Mouse (Mus musculus): ENCODE results near the gene Gtf2h5. TPM values are rescaled to one million over a fixed set of nuclear protein-coding genes. Genes with fewer than 3 reads are reported as not detected.

Gtf2h5 gene
- polyA plus RNA-seq, 1 experiment from 2014 or later, result 225 TPM

GRCm38 (mm10) chr17:6117148-6117725 is 37.7 kb downstream of the Gtf2h5 start:
- no peak overlapping the region for H3K4me3 ChIP-seq
- 90% methylated on average over 4 of the region's 4 CpGs for WGBS
- H3K36me3 ChIP-seq (ENCODE audit: poor library complexity, severe bottlenecking), result peaks cover 19% of the 10 kb centered on the region
- no peak for ATAC-seq
- no peaks in the 10 kb centered on the region for H3K4me1 ChIP-seq
- H3K4me2 ChIP-seq, result no peak overlapping the region
- H3K9me3 ChIP-seq (replicated peaks), result no peaks in the 10 kb centered on the region
- H3K27ac ChIP-seq, result no peak overlapping the region
- no peaks in the 10 kb centered on the region for H3K27me3 ChIP-seq
- no peak overlapping the region for H3K9ac ChIP-seq

GRCm38 (mm10) chr17:6117917-6118316 is 38.3 kb downstream of the Gtf2h5 start:
- no peak for ATAC-seq
- Histone ChIP-seq H3K9ac (no peak overlapping the region), H3K4me3 (no peak overlapping the region), H3K27ac (0 out of 2 replicates have a peak overlapping the region, but pooled peaks have one; percentile 4), H3K27me3 (no peaks in the 10 kb centered on the region), H3K36me3 (ENCODE audit: poor library complexity, severe bottlenecking) (peaks cover 25% of the 10 kb centered on the region), H3K4me1 (no peaks in the 10 kb centered on the region), H3K9me3 (replicated peaks) (no peaks in the 10 kb centered on the region), H3K4me2 (no peak overlapping the region)
- 95% methylated on average over 3 of the region's 3 CpGs for WGBS

- H3K27ac ChIP-seq, result no peak overlapping the region
- H3K4me3 ChIP-seq, result no peak overlapping the region
- H3K27me3 ChIP-seq, result no peaks in the 10 kb centered on the region
- H3K36me3 ChIP-seq (ENCODE audit: poor library complexity, severe bottlenecking), result peaks cover 31% of the 10 kb centered on the region
- no peak for ATAC-seq
- no peak overlapping the region for H3K4me2 ChIP-seq
- H3K4me1 ChIP-seq, result no peaks in the 10 kb centered on the region
- H3K9ac ChIP-seq, result no peak overlapping the region
- 90% methylated on average over 4 of the region's 4 CpGs for WGBS
- no peaks in the 10 kb centered on the region for H3K9me3 ChIP-seq (replicated peaks)
Observed at GRCm38 (mm10) chr17:6118861-6119260, 39.3 kb downstream of the Gtf2h5 start.

GRCm38 (mm10) chr17:6123776-6124175 is 44.2 kb downstream of the Gtf2h5 start:
- H3K36me3 ChIP-seq (ENCODE audit: poor library complexity, severe bottlenecking), result peaks cover 41% of the 10 kb centered on the region
- 94% methylated on average over 4 of the region's 4 CpGs for WGBS
- no peak overlapping the region for H3K9ac ChIP-seq
- H3K27me3 ChIP-seq, result no peaks in the 10 kb centered on the region
- ATAC-seq, result no peak
- H3K4me1 ChIP-seq, result no peaks in the 10 kb centered on the region
- H3K27ac ChIP-seq, result no peak overlapping the region
- no peak overlapping the region for H3K4me2 ChIP-seq
- no peaks in the 10 kb centered on the region for H3K9me3 ChIP-seq (replicated peaks)
- H3K4me3 ChIP-seq, result no peak overlapping the region

- Histone ChIP-seq H3K4me2 (no peak overlapping the region), H3K4me3 (no peak overlapping the region), H3K36me3 (ENCODE audit: poor library complexity, severe bottlenecking) (peaks cover 38% of the 10 kb centered on the region), H3K9me3 (replicated peaks) (no peaks in the 10 kb centered on the region), H3K27me3 (no peaks in the 10 kb centered on the region), H3K4me1 (no peaks in the 10 kb centered on the region), H3K27ac (no peak overlapping the region), H3K9ac (no peak overlapping the region)
- ATAC-seq, result no peak
- 89% methylated on average over 3 of the region's 3 CpGs for WGBS
Observed at GRCm38 (mm10) chr17:6125441-6125840, 45.9 kb downstream of the Gtf2h5 start.

- WGBS, result 73% methylated on average over 3 of the region's 3 CpGs
- H3K9me3 ChIP-seq (replicated peaks), result no peaks in the 10 kb centered on the region
- no peak for ATAC-seq
- no peak overlapping the region for H3K4me2 ChIP-seq
- no peak overlapping the region for H3K27ac ChIP-seq
- H3K27me3 ChIP-seq, result no peaks in the 10 kb centered on the region
- H3K36me3 ChIP-seq (ENCODE audit: poor library complexity, severe bottlenecking), result peaks cover 28% of the 10 kb centered on the region
- no peak overlapping the region for H3K4me3 ChIP-seq
- no peak overlapping the region for H3K9ac ChIP-seq
- no peaks in the 10 kb centered on the region for H3K4me1 ChIP-seq
Observed at GRCm38 (mm10) chr17:6128039-6128438, 48.5 kb downstream of the Gtf2h5 start.

GRCm38 (mm10) chr17:6129361-6129760 is 49.8 kb downstream of the Gtf2h5 start:
- no peaks in the 10 kb centered on the region for H3K4me1 ChIP-seq
- H3K27me3 ChIP-seq, result no peaks in the 10 kb centered on the region
- H3K4me3 ChIP-seq, result no peak overlapping the region
- H3K9me3 ChIP-seq (replicated peaks), result no peaks in the 10 kb centered on the region
- peaks cover 30% of the 10 kb centered on the region for H3K36me3 ChIP-seq (ENCODE audit: poor library complexity, severe bottlenecking)
- no peak overlapping the region for H3K9ac ChIP-seq
- no peak overlapping the region for H3K27ac ChIP-seq
- peak; percentile 27; the same call in 1 of the 2 replicates for ATAC-seq
- no peak overlapping the region for H3K4me2 ChIP-seq
- 78% methylated on average over 4 of the region's 4 CpGs for WGBS

GRCm38 (mm10) chr17:6131083-6131482 is 51.5 kb downstream of the Gtf2h5 start:
- Histone ChIP-seq H3K4me2 (no peak overlapping the region), H3K4me3 (no peak overlapping the region), H3K27me3 (no peaks in the 10 kb centered on the region), H3K36me3 (ENCODE audit: poor library complexity, severe bottlenecking) (peaks cover 18% of the 10 kb centered on the region), H3K4me1 (no peaks in the 10 kb centered on the region), H3K9me3 (replicated peaks) (no peaks in the 10 kb centered on the region), H3K27ac (no peak overlapping the region), H3K9ac (no peak overlapping the region)
- over 99% methylated on average over 3 of the region's 3 CpGs for WGBS
- ATAC-seq, result no peak

Small RNAs within 50 kb of the gene (microRNA-seq; reads per million reads assigned to microRNA genes)
- not detected for gene Gm22774

Other genes starting within 250 kb of the Gtf2h5 start
- gene Snx9, start 238.5 kb upstream of the Gtf2h5 start, polyA plus RNA-seq (2015; fragmentation: Nextera tagmentation; extraction: Ambion mirVana), result 5.7 and 6.7 TPM in 2 replicates
- 0.34 and 0.46 TPM in 2 replicates for gene Synj2, start 138.5 kb upstream of the Gtf2h5 start, polyA plus RNA-seq (2015; fragmentation: Nextera tagmentation; extraction: Ambion mirVana)
- gene Serac1, start within 50 bp of the Gtf2h5 start, polyA plus RNA-seq (2015; fragmentation: Nextera tagmentation; extraction: Ambion mirVana), result 10.9 and 12.6 TPM in 2 replicates
- gene Tulp4, start 26.7 kb downstream of the Gtf2h5 start, polyA plus RNA-seq (2015; fragmentation: Nextera tagmentation; extraction: Ambion mirVana), result 132 and 156 TPM in 2 replicates
- gene Tmem181a, start 177.1 kb downstream of the Gtf2h5 start, polyA plus RNA-seq (2015; fragmentation: Nextera tagmentation; extraction: Ambion mirVana), result 23.4 and 28.1 TPM in 2 replicates
- 38.6 and 41.9 TPM in 2 replicates for gene Dynlt1a, start 237.7 kb downstream of the Gtf2h5 start, polyA plus RNA-seq (2015; fragmentation: Nextera tagmentation; extraction: Ambion mirVana)